Mouse (Mus musculus) kidney, adult 8-10 months (tissue): ENCODE data around the gene Plin5.
"Not testable (repeated sequence)": the region's sequence is repeated elsewhere in the genome, so short reads cannot be mapped to it uniquely, and the experiment has no call there.

Source experiments
- DNase-seq, 2 experiments: peaks; one replicate each; pipeline ENCODE4 v3.0.0; 2022

Plin5 gene

DNA sequence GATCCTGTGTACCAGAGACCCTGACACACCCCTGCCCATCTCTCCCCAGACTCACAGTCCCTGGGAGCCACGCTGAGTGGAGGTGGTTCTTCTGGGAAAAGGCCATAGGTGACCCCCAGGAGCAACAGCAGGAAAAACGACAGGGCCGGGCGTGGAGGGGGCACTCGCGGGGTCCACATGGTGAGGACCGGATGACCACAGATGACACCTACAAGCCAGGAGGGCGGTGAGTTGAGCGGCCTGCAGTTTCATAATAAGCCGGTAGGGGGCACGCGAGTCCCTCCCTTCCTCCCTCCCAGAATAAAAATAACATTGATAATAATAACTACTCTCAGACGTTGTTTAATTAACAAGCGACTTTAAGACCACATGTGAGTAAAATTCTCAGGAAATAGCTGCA, 15.3 kb upstream of the Plin5 start:
- DNase-seq, result peak; percentile 45 to 78

DNA sequence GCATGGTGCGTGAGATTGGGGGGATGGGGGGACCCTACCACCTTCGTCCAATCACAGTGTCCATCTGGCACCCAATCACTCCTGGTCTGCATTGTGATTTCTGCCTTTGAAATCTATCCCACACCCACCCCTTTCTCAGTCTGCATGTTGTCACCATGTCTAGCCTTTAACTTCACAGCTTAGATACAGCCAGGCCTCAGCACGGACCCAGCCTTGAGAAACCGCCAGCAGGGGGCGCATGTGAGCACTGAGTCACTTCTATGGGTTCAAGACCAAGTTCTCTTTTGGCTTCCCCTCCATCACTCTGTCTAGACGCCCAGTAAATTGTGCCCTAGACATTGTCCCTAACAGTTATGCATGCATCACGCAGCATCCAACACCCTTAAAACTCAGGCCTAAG, 14.4 kb upstream of the Plin5 start:
- DNase-seq, result peak in 1 of 2 experiments; percentile 78

DNA sequence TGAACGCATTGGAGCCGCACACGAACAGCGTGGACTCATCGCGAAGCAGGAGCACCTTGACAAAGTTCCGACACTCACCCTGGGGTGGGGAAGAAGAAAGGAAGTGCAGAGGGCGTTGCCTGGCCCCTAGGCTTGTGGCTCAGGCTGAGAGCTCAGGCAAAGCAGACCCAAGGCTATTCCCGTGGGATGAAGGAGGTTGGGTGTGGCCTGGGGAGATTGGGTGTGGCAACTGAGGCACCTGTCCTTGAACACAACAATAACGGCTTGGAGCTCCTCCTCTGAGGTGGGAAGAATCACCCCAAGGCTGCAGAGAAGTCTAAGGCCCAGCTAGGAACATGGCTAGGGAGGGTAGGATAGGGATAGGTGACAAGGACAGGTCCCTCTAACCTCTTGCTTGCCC, 13.7 kb upstream of the Plin5 start:
- no peak for DNase-seq

DNA sequence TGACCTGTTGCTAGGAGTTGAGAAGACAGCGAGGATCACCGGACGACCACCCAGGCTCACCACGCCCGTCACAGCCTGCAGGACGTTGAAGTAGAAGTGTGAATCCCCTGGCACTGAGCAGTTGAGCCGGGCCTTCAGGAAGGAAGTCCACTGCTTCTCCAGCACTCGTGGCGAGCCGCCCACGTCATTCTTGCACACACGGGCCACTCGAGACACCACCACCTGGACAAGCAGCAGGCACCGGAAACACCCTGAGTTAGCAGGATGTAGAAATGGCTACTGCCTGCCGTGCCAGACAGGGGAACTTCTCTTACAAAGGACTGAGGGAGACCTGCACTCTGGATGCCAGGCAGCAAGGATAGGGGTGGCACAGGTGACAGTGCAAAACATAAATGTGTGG, 10.8 kb upstream of the Plin5 start:
- DNase-seq, result peak in 1 of 2 experiments; percentile 4

DNA sequence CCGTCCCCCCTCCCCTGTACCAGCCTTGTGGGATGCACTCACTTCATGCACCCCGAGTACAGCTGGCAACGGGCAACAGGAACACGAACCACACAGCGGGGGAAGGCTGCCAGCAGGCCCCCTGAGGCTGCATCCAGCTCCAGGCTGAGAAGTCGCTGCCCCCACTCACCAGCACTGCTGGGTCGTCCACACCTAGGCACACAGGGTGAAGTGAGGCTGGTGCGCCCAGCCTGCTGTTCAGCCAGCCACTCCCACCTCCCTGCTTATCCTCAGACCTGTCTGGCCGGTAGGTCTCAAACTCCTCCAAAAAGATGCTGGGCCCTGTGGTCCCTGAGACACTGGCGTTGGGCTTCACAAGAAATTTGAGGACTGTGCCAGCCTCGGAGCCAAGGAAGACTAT, 8.8 kb upstream of the Plin5 start:
- DNase-seq, result no peak

DNA sequence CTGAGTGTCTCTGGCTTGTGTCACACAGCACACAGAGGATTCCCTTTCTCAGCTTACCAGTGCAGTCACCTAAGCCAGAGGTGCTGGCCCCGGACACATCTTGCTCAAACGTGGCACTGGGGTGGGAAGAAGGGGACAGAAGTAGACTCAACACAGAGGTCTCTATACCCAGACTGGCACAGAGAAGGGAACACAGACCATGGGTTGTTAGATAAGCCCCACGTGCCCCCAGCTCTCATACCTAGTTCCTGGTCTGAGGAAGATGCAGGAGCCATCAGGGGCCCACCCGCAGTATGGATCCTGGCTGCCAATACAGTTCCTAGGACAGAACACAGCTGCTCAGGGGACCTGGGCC, 7.9 kb upstream of the Plin5 start:
- no peak for DNase-seq

DNA sequence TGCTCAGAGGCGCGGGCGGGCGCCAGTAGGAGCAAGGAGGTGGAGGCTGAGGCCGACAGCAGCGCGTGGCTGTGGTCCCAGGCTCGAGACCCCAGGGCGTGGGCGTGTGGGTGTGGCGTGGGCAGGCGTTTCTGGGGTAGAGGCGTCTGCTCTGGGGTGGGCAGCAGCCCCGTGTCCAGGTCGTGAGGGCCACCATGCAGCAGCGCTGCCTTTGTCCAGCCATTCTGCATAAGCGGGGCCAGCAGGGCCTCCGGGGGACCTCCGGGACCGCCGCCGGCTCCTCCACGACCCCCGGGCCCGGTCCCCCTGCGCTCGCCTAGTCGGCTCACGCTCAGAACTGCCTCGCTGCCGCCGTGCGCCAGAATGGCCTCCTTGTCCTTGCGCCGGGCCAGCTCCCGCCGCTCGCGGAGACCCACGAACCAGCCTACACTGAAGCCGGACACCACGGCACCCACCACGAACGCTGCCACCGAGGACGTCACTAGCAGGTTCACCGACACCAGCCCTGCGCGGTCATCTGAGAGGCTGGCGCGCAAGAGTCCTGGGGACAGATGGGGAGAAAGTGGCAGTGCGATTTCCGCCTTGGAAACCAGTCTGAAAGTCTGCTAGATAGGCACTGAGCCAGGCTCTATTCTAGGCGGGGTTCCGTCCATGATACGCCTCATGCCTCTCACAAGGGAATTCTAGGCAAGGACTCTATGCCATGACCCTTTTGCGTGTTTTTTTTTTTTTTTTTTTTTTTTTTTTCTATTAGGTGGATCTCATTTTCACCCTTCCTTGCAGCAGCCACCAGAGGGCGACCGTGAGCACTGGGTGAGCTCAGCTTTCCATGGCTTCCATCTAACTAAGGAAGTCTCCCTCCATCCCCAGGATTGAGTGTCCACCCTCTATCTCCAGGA, 7.2 kb upstream of the Plin5 start:
- peak in 1 of 2 experiments; percentile 53 for DNase-seq

DNA sequence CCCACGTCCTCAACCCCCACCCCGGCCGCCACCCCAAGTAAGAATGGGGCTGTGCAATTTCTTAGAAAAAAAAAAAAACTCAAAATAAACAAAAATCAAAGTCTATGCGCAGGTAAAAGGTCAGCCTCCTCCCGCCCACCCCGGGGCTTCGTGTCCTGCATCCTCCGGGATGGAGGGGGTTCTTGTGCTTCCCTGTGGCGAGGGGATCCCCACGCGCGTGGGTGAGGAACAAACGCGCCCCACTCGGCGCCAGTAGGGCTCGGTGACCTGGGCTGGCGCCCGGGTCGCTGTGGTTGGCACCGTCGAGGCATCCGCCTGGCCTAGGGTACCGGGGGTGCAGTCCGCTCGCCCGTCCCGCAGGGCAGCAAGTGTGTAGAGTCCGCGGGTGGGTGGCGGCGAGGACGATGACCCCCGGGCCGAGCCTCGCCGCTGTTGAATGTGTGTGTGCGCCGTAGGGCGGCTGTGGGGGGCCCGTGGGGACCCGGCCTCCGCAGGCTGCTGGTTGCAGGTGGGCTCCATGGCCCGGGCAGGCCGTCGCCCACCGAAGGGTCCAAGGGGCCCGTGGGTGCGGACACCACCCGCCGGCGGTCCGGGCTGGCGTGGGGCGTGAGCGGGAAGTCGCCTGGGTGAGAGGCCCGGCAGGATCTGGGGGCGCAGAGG, 6.4 kb upstream of the Plin5 start:
- DNase-seq, result no peak

DNA sequence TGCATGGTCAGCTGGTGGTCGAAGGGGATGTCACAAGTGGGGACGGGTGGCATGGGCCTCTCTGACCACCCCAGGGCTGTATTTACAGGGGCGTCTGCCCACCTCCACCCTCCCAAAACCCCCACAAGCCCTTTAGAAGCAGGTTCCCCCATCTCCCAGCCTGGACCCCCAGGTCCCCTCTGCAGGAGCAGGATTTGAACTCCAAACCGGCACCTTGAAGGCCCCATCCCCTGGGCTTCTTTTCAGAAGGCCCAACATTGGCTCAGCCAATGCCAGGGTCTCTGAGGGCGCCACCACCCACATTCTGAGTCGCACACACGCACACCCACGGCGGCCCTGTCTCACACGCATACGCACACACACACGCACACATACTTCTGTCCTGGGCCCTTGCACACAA, 5.8 kb upstream of the Plin5 start:
- no peak for DNase-seq

DNA sequence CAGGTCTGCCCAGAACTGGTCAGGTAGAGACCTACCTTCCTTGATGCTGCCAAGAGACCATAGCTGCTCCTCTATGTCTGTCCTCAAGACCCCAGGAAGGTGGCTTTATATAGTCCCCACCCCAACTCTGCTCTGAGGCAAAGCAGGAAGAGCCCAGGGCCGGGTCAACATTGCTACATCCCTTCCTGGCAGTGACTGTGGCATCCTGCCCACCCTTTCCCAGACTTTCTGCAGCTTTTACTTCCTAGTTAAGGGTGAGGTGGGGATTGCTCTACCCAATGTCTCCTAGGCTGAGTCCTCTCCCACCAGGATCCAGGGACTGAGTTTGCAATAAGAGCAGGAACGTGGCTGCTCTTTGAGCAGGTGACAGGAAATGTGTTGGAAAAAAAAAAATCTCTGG, 4.4 kb upstream of the Plin5 start, which contains the start of gene Lrg1:
TSS of gene Lrg1 (minus strand) at position 176 of the 400 bp plus-strand sequence.
- no peak for DNase-seq

DNA sequence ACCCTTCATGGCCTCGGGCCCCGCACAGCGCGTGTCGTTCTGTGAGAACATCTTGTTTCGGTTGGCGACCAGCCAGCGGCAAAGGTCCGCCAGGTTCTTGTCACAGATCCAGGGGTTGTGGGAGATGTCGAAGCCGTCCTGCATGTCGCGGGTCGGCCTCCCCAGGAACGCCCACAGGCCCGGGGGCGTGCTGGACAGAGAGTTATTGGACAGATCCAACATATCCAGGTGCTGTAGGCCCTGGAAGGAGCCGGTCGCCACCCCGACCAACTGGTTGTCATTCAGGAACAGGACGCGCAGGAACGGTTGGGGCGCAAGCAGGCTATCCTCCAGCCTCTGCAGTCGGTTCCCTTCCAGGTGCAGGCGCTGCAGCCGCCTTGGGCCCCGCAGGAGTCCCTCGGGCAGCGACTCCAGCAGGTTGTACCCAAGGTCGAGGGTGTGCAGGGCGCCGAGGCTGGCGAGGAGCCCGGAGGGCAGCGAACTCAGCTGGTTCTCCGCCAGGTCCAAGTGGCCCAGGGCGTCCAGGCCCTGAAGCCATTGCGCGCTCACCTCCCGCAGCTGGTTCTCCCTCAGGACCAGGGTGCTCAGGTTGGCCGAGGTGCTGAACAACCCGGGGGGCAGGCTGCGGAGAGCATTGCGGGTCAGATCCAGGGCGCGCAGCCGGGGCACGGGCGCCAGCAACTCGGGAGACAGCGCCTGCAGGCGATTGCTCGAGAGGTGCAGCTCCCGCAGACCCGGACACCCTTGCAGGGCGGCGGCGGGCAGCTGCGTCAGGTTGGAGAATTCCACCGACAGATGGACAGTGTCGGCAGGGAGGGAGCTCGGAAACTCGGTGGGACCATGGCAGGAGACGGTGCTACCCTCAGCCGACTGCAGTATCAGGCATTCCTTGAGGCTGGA, 2.8 kb upstream of the Plin5 start:
- DNase-seq, result peak; percentile 82 to 84

DNA sequence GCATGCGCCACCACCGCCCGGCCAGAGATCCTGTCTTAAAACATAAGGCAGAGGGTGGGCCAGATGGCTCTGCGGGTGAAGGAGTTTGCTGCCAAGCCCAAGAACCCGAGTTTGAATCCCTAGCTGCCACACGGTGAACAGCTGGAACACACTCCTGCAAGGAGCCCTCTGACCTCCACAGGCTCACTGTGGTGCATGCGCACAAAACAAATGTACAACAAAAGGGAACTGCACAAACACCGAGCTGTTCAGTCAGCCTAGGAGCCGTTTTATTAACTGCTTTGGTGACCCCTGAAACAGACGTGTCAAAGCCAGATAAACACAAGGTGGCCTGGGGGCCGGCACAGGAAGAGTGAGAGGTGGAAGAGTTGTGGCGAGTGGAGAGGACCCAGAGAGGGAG, 2.0 kb upstream of the Plin5 start:
- no peak for DNase-seq

DNA sequence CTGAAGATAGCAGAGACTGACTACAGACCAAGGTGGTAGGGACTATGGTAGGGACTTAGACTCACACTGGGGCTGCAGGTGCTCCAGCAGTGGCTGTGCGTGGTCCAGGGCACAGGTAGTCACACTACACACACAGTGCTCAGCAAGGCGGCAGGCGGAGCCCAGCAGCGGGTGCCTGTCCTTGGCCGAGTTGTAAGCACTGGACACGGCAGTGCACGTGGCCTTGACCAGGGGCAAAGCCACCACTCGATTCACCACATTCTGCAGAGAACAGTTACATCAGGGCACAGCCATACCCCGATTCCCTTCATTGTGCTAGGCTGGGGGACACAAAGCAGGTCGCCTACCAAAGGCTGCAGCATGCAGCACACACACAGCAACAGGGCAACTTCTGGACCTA, 1.2 kb downstream of the Plin5 start:
- no peak for DNase-seq

DNA sequence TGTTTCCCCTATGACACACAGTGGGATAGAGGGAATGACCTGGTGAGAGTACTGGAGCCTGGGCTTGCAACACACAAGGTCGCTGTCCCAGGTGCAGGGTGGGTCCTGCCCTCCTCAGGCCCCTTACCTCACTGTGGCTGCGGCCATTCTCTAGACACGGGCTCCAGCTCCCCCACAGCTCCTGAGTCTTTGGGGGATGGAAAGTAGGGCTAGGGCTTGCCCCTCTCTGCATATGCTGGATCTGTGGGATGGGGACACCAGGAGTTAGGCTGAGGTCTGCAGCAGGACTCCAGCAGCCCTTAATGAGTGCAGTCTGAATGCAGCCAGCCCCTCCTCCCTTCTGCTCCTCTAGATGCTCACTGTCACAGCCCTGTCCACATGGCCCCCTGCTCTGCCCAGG, 4.7 kb downstream of the Plin5 start:
- DNase-seq, result no peak

DNA sequence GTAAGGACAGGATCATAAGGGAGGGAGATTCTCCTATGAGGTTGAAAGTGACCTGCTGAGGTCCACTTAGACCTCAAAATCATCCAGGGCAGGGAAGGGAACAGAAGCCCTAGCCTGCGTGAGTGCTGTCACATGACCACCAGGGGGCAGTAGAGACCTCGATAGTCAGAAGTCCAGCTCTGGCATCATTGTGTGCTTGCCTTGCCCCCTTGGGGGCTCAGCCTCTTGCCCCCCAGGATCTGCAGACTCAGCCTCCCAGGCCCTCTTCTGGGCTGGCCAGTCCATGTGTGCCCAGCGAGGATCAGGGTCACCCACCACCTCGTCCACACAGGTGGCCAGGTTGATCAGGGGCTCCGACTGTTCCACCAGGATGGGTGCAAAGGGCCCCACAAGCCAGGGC, 5.5 kb downstream of the Plin5 start:
- peak in 1 of 2 experiments; percentile 66 for DNase-seq

DNA sequence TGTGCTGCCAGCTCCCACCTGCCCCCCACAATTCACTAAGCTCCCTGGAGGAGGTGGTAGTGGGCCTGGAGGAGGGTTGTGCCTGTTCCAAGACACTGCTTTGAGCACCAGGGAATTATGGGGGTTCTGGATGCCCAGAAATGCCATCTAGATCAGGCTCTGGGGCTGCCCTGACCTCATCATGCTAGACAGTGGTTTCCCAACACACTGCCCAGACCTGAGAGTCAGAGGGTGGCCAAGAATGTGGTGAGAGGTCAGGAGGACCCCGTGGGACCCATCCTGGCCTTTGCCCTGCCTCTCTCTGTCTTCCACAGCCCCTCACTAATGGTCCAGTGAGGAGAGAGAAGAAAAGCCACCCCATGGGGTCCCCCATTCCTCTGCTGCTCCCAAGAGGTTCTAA, 6.4 kb downstream of the Plin5 start:
- DNase-seq, result no peak

DNA sequence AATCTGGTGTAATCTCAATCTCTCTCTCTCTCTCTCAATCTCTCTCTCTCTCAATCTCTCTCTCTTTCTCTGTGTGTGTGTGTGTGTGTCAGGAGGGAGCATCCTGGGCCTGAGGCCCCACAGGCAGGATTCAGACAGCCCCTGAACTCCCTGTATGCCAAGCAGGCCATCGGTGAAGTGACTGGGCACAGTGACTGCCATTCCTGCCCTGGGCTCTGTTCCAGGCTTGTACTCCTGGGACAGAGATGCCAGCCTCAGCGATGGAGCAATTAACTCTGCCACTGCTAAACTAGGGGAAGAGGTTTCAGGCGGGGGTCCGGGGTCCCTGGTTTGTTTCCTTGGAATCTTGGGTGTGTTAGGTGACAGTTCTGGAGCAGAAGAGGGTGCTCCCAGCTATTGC, 6.8 kb downstream of the Plin5 start:
- DNase-seq, result no peak

DNA sequence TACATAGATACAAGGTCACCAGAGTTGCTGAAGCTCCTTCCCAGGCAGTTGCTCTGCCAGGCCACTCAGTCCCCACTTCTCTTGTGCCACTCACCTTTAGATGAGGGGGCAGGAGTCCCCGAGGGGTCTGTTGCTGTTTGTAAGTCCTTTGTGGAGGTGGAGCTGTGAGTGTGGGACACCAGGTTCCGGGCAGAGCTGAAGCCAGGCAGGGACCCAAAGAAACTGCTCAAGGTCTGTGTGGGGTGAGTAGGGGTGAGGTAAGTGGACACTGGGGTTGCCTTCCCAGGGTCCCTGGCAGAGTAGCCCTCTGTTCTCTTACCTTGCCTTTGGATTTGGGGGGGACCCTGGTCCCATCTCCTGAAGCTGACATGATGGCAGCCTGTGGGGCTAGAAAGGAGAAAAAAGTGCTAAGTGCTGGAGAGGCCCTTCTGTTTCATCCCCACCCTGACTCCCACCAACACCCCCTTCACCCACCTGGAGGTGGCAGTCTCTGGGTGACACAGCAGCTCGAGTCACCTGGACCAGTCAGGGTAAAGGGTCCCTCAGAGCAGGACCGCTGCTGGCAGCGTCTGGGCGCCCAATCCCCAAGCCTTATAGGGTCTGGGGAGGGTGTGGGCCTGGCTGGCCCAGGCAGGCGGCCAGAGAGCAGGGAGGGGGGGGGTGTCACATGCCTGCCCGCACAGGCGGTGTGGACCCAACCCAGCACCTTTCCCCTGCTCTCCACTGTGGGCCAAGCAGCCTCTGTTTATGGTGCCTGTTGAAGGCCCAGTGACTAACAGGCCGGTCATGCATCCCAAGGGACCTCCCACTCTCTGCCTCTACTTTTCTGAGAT, 8.0 kb downstream of the Plin5 start, which contains the start of gene Plin4:
TSS of gene Plin4 (minus strand) at position 585 of the 833 bp plus-strand sequence.
- DNase-seq, result no peak

DNA sequence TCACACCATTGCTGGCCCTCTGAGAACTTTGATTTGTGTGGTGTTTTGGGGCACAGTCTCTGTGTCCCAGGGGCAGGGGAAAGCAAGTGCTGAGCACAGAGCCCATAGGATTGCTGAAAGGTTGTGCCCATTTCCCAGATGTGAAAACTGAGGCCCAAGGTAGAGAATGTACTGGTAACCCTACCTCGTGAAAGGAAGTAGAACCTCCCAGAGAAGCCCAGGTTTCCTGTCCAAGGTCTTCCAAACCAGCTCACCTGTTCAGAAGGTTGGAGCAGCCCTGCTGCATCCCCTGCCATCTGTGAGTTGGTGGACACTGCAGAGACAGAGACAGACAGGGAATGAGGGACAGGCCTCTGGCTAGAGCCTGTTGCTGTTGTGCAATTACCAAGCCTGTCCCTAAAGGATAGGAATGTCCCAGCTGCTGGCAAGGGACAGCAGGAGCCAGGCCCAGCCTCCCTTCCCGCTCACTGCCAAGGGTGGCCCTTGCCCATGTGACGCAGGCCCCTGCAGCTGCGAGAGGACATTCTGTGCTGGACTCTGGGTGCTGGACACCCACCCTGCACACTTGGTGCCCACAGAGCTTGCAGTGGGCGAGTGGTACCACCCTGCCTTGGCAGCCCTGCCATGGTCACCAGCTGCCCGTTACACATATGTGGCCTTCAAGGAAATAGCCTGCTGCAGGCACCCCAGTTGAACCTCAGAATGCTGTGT, 8.9 kb downstream of the Plin5 start:
- DNase-seq, result no peak

DNA sequence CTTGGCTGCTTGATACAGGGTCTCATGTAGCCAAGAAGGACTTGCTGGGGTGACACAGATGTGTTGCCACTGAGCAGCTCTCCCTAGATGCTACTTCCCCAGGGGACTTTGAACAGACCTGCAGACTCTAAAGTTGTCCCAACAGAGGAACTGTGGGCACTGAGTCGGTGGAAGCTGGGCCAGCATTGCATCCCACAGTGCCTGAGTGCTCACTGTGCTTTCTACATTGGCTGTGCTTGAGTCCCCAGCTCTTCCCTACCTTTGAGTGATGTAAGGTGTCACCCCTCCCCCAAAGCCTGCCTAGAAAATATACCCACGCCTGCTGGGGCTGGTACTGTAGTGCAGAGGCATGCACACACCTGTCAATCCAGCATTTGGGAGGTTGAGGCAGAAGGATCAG, 9.7 kb downstream of the Plin5 start:
- no peak for DNase-seq

DNA sequence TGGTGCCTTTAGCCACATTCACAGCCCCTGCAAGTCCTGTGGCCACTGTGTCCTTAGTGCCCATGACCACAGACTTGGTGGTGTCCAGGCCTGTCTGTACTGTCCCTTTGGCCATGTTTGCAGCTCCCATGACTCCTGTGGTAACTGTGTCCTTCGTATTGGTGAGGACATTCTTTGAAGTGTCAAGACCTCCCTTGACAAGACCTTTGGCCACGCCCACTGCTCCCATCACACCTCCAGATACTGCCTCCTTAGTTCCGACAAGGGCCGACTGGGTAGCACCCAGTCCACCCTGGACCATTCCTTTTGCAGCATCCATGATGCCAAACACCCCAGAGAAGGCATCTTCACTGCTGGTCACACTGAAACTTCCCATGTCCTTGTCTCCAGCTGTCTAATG, 10.4 kb downstream of the Plin5 start:
- no peak for DNase-seq

DNA sequence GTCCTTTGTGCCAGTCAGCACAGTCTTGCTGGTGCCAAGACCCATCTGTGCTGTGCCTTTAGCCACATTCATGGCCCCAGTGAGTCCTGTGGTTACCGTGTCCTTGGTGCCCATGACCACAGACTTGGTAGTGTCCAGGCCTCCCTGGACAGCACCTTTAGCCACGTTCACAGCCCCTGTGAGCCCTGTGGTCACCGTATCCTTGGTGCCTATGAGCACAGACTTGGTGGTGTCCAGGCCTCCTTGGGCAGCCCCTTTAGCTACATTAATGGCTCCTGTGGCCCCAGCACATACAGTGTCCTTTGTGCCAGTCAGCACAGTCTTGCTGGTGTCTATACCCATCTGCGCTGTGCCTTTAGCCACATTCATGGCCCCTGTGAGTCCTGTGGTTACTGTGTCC, 11.0 kb downstream of the Plin5 start:
- DNase-seq, result not testable (repeated sequence)
